Mouse (Mus musculus) cerebellum, adult (tissue): Measurements from ENCODE around the gene Nr2f1.

ENCODE experiments used
- ATAC-seq: cut with Nextera tagmentation; 2 replicates; pipeline ENCODE4 v1.9.2; 2017; ENCODE audit warnings: mild to moderate bottlenecking, moderate library complexity, mixed read lengths; ENCODE audit not compliant: insufficient number of reproducible peaks, low FRiP score, low TSS enrichment

Nr2f1 gene

GRCm38 (mm10) chr13:78181930-78182558 lies 17.5 kb downstream of the Nr2f1 start:
- peak; percentile 54; the same call in 1 of the 2 replicates for ATAC-seq

- peak; percentile 67; the same call in 1 of the 2 replicates for ATAC-seq
These were observed 18.3 kb downstream of the Nr2f1 start for GRCm38 (mm10) chr13:78181071-78181929.

GRCm38 (mm10) chr13:78180261-78180660 lies 19.3 kb downstream of the Nr2f1 start:
- no peak for ATAC-seq

DNA sequence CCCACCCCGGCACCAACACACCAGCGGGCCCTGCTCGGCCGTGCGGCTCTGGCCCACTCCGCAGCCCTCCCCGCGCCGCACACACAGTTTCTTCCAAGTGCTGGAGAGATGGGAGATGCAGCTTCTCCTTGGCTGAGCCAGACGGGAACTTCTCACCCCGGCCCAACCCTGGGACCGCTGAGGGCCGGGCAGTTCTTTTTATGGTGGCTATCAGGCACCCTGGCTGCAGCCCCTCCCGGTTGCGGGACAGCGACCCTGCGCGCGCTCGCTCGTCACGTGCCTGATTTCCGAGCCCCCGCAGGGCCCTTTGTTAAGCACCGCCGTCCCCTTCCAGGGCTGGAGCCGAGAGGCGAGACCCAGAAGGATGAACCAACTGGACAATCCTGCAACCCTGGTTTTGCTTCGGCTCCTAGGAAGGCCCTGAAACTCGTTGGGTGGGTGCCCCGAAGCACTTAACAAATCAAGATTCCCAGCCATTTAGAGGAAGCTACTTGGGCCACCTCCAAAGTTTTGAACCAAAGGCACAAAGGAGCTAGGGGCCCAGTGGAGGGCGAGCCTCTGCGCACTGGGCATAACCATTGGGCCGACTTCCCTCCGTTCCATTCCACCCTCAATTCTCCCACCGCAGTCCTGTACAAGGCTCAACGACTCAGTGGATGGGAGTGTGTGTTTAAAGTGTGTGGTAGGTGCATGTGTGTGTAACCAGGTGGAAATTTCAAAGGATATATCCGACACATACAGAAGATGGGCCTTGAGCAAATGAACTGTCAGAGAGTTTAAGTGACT lies 20.1 kb downstream of the Nr2f1 start:
- ATAC-seq, result 0 out of 2 replicates have a peak, but pooled peaks have one; percentile 23

DNA sequence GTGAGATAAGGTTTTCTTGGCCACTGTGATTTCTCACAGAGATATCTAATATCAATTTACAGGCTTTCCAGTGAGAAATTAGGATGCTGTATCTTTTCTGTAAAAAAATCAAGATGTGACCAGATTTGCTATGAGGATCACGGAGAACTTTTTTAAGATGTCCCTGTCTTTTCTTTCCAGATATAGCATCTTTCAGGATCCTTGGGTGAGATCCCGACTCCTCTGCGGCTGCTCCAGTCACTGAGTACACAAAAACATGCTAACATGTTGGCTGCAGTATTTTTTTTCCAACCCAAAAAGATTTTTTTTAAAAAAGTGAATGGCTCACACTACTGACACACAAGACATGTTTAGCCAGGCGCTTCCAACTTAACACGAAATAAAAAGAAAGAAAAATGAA lies 20.8 kb downstream of the Nr2f1 start:
- no peak for ATAC-seq

DNA sequence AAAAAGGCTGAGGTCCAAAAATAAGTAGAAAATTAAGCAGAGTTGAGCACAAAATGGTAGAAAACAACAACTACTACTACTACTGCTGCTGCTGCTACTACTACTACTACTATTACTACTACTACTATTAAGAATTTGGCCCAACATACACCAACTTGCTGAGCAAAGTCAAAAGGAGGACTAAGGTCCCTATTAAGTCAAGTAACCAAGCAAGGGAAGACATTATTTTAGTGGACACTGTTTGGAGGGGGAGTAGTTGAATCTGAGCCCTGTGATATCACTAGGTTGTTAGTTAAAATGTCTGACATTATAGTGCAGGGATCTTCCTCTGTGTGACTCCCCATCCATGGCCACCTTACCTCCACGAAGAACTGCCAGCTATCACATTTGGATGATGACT lies 21.5 kb downstream of the Nr2f1 start:
- ATAC-seq, result no peak

DNA sequence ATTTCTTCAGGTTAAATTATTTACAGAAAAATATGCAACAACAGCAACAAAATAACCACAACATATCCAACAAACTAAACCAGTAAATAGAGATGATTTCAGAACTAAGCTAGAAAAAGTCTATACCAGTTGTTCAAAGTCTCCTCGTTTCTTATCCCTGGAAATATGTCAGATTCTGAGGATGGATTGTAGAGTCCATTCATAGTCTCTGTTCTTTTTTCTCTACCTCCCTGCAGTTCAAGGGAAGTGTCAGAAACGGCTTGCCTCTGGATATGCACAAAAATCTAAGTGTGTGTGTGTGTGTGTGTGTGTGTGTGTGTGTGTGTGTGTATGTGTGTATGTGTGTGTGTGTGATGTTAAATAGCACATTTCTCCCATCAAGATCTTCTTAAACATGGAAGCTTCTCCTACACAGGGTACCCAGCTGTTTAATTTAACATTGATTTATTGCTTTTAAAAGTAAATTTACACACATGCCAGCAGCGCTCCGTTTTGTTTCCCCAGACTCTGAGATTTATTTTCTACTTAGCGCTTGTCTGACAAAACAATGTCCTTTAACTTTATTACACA lies 22.1 kb downstream of the Nr2f1 start:
- no peak for ATAC-seq

GRCm38 (mm10) chr13:78175821-78176380 lies 23.7 kb downstream of the Nr2f1 start:
- ATAC-seq, result 0 out of 2 replicates have a peak, but pooled peaks have one; percentile 60

DNA sequence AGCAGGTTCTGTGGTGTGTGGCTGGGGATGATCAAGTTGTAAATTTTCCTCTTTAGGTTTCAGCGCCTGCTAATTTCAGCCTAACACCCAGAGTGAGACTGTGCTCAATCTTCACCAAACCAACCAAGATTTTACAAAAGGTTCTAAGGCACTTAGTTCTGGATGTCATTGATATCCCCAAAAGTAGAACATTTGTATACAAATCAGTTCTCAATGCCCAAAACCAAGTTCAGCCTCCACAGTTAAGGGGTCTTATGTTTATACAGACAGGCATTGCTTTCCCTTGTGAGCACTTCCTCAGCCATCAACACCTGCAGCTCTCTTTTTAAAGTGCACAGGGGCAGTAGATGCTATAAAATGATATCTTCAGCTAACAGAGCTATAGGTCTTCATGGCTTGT lies 24.7 kb downstream of the Nr2f1 start:
- ATAC-seq, result no peak

- no peak for ATAC-seq
These were observed 25.4 kb downstream of the Nr2f1 start for GRCm38 (mm10) chr13:78174191-78174590.

DNA sequence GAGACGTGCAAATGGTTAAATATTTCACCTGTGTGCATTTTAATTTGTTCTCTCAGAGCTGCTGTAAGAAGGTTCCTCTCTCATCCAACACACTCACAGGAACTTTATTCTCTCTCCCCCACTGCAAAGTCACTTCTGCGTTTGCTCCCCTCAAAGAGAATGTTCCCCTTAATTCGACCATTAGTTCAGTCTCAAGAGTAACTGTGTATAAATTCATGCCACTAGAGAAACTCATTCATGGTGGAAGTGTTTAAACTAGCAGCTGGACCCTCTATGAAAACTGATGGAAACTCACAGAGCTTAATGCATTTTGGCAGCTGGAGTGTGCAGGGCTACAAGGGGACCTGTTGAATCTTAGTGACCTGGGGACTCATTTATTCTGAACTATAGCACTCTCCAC lies 26.7 kb downstream of the Nr2f1 start:
- ATAC-seq, result no peak

DNA sequence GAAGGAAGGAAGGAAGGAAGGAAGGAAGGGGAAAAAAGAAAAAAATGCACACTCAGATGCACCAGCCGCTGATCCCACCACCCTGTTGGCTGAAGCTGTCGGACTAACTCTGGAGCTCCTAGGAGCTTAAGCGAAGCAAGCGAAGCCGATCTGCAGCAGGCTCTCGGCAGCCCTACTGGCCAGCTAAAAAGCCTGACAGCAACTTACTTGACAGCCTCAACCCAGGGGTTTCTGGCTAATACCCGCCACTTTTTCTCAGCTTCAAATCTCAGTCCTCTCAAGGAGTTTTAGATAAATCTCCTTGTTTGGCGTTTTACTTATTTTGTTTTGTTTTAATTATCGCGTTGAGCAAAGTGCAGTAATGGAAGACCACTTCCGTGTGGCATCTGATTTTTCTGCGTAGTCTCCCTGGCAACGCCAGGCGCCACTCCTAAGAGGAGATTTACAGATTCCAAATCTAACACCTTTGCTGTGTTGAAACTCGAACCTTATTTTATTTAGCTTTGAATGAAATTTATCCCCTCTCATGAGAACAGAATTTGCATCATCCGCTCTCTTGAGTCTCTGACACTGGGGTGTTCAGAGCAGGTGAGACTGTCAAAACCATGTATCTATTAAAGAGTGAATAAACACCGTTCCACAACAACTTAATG lies 27.4 kb downstream of the Nr2f1 start:
- peak; percentile 52; the same call in 1 of the 2 replicates for ATAC-seq

DNA sequence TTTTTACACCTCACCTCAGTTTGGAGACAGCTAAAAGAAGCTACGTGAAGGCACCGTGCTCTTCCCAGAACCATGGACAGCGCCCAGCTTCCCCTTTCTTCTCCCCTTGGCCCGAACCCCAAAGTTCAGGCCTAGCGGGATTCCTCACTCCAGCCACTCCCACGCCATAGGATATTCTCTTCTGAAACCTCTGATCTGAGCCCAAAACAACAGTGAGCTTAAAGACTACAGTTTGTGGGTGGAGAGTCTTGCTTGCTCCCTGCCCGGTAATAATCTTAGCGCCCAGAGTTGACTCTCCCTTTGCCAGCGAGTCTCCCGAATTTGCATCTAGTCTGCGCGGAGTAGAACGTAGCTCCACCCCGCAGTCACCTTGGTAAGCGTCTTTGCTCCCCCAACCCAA lies 28.2 kb downstream of the Nr2f1 start:
- ATAC-seq, result peak; percentile 36; the same call in 1 of the 2 replicates

- no peak for ATAC-seq
These were observed 31.4 kb downstream of the Nr2f1 start for GRCm38 (mm10) chr13:78168166-78168565.

DNA sequence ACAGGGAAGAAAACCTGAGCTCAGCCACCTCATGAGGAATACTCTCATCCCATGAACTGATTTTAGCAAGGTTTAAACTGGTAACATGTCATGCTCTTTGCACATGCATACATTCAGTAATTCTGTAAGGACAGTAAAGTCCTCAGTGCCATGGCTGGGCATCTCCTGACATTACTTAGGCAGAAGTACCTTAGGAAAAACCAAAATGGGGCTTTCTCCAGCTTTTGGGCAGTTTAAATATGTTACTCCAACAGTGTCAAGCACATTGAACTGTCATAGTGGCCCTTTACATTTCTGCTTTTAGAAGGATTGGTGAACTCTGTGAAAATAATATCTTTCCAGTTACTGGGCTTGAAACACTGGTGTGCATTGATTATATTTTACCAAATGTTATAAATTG lies 34.6 kb downstream of the Nr2f1 start:
- ATAC-seq, result no peak

DNA sequence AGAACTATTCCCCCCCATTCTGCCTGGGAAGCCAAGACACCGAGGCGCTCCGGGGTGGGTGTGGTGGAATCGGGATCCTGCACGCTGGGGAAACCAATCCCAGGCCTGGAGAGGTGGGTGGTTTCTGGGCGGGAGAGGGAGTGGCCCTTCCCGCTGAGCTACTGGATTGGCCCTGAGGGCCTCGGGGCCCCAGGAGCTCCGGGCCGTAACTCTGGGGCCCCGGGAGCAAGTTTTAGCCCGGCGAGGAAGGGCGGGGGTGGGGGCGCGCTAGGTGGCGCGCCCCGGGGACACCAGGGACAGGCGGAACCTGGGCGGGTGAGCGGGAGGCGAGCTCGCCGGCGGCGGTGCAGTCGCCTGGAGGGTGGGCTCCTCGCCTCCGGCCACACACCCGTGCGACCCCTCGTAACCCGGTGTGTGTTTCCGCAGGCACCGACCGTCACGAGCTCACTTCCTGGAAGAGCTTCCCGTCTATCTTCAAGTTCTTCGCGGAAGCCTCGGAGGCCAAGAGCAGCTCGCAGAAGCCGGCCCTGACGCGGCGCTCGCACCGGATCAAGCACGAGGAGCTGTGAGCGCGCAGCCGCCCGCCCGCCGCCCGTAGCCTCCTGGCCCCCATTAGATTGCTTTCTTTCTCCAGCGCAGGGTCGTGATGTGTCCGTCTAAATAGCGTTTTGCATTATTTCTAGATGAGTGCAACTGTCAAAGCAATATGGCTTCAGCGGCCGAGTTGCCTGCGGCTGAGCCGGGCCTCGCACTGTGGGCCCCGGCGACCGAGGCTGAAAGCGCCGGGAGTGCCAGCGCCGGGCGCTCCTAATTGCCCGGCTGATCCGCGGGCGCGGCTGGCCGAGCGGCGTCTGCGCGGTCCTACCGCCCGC lies 36.2 kb downstream of the Nr2f1 start:
- peak; percentile 94 for ATAC-seq

GRCm38 (mm10) chr13:78162149-78162548 lies 37.4 kb downstream of the Nr2f1 start:
- no peak for ATAC-seq

DNA sequence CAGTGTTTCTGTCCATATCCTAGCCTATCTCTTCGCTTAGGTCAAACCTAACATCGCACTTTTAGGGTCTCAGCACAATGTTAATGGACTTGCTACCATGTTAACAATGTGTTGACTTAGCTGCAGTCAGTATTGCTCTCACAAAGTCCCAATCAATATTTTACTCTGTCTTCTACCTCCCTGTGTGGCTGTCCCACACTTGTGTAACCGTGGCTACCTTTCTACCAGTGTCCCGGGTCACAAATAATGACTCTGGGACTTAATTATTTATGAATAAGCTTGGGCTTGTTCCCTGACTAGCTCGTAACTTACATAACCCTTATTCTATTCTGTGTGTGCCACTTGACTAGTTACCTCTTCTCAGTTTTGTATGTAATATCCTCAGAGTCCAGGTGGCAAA lies 42.1 kb downstream of the Nr2f1 start:
- ATAC-seq, result no peak
